Mouse (Mus musculus) c-Kit-positive CD71-negative TER-119-negative erythroid progenitor cells, embryonic 14.5 days (primary cell): ENCODE data around the gene Bcl2l12.

Experiments
- DNase-seq: peaks from one replicate; pipeline ENCODE4 v3.0.0-alpha.2; 2013; ENCODE audit warnings: low read depth

Gene Bcl2l12

DNA sequence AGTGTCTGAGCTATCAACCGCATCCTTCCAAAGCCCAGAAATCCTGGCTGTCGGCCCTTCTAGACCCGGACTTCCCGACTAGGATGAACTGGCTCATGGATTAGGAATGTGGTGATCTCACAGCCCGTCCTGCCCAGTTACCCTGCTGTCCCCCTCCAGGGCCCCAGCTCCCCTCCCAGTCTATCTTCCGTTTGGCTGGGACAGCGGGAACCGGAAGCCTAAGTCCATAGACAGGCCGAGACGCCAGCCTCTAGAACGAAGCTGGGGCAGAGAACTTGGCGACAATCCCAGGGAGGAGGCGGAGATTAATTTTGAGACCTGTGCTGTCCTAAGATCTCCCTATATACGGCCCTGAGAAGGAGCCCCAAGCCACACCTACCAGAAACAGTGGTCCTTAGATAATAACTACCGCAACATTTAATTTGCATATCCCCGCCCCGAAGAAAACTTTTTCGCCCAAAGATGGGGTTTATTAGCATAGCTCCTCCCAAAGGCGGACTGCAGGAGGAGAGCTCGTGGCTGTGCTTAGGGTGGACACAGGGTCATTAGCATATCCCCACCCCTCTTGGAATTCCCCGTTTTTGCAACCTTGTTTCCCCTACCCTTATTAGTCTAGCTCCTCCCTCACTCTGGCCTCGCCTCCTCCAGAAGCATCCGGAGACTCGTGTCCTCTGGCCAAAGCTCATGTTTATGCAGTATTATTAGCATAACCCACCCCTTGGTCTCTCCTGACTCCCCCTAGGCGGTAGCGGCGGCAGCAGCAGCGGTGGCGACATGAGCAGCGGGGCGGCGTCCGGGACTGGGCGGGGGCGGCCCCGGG, 18.9 kb upstream of the Bcl2l12 start, which contains the start of gene Rras:
Gene Rras (plus strand): TSS at position 720 of the 820 bp plus-strand sequence.
- DNase-seq, result peak; percentile 99

DNA sequence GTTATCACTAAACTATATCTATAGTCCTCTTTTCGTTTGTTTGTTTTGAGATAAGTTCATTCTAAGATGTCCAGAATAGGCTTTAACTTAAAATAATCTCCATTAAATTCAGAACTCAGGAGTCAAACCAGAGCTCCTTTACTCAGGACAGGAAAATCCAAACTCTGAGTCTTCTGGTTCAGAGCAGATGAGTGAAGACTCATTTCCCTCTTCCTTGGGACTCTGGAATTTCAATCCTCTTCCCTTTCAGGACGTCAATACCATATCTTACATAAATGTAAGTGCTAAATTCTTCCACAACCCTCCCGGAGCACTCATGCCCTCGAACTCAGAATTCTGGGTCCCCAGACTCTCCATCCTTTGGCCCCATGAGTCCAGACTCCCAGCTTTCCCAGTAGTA, 18.2 kb upstream of the Bcl2l12 start:
- no peak for DNase-seq

DNA sequence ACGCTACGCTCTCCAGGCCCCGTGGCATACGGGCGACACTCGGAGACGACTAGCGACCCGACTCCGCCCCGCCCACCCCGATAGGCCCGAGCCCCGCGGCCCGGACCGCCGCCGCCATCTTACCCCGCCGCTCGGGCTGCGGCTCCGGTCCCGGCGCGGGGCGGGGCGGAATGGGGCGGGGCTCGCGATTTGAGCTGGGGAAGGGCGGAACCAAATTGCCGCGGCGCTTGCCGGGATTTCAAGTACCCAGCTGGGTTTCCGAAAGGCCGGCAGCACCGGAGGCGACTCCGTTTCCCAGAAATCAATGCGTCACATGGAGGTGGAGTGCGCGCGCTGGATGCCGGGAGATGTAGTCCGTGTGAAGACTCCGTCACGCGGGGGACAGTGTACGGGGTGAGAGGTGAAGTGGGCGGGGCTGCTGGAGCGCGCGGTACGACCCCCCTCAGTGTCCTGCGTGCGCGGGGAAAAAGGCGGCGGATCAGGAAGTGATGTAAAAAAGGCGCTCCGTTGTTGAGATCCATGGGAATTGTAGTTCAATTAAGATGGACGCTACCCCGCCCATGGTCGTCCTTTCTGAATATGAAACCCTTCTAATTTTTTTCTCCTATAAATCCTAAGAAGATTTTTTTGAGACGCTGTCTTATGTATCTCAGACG, 17.6 kb upstream of the Bcl2l12 start, which contains the start of gene Scaf1:
Gene Scaf1 (minus strand): TSS at position 407 of the 656 bp plus-strand sequence.
- DNase-seq, result peak; percentile 97

DNA sequence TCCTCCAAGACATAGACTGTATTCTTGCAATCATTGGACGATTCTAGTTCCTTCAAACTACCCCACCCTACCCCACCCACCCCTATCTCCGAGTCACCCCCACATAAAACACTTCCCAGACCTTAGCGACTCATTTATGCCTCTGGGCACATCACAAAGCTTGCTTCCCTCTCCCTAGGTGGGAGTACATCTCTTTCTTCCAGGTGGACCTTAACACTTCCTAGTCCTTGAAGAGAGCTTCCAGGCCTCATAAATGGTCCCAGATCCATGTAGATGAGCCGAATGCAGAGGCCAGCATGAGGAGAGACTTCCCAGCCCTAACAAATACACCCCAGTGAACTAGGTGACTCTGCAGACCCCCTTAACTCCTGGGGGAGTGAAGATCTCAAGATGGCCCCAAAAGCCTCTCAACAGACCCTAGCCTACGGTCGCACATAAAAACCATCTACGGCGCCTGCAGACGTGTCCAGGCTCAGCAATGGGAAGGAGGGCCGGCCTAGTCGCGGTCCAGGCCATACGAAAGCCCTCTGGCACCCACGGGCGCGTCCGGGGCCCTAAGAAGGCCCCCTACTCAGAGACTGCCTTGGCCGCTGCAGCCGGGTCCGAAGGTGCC, 16.9 kb upstream of the Bcl2l12 start:
- DNase-seq, result no peak

DNA sequence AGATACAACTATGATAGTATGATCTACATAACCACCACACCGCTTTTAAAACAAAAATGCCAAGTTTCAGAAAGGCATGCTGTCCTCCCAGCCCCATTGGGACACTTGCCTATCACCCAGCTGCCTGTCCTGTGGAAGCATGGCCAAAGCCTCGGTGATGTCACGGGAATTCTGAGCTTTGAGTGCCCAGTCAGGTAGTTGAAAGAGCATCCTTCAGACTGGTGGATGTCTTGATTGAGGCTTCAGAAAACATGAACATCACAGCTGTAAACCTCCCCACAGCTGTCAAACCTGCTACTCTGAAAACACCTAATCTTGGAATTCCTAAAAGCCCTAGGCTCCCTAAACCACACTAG, 15.6 kb upstream of the Bcl2l12 start:
- no peak for DNase-seq

DNA sequence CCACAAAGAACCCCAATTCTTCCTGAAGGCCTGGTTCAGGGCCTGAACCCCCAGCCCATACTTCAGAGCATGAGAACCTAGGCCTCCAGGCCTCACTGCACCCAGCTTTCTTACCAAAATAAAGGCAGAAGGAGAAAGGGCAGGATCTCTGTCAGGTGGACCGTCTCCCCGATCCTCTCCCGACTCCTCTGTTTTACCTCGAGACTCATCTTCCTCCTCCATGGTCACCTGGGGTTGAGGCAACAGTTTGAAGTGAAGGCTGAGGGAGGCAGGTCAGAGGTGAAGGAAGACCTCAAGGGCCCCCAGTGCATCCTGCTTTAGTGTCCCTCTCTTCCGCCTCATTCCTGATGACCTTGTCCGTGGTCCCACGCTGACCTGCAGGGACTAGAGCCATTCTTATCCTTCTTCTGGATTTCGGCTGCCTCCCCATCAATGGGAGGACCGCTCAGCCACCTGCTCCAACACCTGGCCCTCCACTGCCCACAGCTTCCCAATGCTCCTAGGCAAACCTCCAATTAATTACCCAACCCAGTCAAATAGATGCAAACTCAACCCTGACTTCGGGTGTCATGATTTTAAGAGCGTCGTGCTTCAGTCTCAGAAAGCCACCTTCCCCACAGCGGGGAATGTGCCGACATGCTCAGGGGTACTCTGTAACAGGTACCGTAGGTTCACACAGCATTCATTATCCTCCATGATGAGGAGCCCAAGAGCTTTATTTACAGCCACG, 15.0 kb upstream of the Bcl2l12 start:
- DNase-seq, result no peak

DNA sequence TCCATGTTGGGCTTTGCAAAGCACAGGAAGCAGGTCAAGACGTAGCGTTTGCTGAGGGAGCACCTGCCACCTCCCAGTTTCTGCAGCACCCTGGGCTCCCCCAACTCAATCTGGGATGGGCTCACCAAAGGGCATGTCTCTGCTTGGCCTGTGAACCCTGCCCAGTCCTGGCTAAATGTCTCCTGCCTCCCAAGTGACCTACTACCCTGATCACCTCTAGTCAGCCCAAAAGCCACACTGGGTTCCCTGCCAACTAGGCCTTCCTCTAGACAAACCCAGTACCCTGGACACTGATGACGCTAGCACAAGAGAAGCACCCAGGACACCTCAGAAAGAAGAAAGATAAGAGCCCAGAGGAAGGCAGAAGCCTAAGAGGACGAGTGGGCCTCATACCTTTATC, 14.3 kb upstream of the Bcl2l12 start:
- DNase-seq, result no peak

DNA sequence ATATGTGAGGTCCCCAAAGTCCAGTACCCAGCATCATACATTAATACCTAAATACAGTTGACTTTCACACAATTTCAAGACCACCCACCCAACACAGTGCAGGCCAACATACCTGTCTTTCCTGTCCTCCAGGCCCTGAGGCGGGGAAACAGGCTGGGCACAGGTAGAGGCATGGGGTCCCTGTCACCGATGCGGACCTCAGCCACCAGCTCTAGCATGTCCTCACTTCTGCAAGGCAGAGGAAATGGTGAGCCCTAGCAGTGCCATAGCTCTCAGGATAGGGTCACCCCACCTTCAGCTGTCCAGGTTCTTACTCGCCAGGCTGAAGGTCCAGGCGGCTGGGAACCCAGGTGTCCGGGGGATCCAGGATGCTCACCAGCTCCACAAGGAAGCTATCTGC, 13.5 kb upstream of the Bcl2l12 start:
- no peak for DNase-seq

DNA sequence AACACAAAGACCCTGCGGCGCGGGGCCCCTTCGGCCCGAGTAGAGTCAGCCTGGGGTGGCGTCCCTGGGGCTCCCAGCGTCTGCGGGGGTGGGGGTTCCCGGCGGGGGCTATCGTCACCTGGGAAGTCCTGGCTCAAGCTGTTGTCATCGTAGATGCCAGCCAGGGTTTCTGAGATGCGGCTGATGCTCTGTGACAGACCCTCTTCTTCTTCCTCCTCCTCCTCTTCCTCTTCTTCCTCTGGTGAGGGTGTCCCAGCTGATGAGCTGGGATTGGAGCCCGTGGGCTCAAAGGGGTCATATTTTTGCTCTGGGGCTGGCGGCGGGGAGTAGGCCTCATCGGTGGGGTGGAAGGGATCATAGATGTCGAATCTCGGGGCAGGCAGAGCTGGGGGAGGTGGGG, 9.9 kb upstream of the Bcl2l12 start:
- no peak for DNase-seq

DNA sequence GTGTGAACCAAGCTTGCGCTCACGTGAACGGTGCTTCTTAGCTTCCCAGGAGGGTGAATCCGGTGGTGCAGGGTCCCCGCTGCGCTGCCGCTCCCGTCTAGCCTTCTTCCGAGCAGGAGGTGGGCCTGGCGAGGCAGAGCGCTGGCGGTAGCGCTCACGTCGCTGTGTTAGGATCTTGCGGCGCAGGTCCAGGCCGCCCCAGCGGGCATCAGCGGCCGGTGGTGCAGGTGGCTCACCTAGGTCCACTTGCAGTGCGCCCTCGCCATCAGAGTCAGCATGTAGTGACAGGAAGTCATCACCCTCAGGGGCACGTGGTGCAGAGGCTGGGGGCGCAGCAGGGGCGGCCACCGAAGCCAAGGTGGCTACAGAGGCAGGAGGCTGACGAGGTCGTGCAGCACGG, 9.3 kb upstream of the Bcl2l12 start:
- DNase-seq, result no peak

DNA sequence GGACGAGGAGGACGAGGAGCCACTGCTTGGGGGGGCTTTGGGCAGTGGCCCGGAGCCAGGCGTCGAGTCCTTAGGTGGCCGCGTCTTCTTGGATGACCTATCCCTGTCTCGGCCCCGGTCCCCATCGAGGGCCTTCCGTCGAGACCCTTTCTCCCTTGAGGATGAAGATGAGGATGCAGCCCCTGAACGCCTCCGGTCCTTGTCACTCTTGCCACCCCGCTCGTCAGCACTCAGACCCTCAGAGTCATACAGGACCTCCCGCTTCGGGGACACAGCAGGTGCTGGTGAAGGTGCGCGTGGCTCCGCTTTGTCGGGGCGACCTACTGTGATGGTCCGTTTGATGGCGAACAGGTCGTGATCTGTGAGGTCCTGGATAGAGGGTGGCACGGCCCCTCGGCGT, 8.6 kb upstream of the Bcl2l12 start:
- no peak for DNase-seq

DNA sequence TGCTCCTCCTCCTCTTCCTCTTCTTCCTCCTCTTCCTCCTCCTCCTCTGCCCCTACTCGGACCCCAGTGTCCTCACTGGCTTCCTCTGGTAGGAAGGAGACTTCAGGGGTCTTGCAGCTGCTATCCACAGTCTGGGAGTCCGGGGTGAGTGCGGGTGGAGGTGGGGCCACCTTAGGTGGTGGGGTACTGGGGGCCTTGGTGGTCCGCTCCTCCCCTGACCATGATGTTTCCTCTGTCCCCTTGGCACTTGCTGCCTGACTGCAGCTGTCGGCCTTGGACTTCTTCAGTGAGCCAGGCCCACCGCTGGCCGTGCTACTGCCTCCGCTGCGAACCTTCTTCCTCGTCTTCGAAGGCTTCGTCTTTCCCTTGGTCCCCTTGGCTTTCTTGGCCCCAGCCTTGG, 8.0 kb upstream of the Bcl2l12 start:
- DNase-seq, result no peak

DNA sequence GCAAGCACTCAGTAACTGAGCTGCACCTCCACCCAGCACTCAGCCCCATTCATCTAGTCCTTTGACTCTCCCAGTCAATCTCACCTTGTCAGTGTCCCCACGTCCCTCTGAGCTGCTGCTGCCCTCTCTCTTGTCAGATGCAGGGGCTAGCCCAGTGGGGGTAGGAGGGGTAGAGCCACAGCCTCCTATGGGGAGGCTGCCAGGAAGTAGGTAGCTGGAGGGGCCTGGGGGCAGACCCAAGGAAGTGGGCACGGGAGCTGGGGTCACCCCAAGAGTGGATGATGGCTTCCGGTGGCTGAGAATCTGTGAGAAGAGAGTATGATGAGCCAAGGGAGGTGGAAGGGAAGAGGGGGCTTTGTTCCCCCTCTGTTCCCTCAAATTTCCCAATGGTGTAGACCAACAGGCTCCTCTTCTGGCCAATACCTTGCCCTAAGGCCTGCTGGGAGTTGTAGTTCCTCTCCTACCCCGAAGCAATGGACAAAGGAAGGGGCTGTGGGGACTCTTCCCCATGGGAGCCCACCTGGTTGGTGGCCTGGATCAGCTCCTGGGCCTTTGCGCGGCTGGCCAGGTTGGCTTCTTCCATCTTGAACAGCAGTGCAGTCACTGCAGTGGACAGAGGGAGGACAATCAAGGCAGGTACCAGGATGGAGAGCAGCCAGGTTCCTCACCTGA, 6.9 kb upstream of the Bcl2l12 start:
- no peak for DNase-seq

DNA sequence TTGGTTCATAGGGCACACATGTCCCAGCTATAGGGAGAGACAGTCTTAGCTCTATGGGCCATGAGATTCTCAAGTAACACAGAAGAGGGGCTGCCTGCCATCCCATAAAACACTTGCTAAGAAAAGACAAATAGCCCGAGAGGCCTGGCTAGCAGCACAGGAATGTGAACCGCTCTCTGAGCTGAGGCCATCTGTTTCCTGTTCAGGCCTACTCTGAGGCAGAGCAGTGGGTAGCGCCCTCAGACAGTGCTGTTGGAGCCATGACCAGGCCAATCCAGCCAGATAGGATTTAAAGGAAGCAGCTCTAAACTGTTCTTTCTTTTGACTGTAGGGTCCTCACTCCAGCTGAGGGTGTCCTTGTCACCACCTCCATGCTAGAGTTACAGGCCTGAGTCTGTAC, 6.0 kb upstream of the Bcl2l12 start:
- DNase-seq, result no peak

DNA sequence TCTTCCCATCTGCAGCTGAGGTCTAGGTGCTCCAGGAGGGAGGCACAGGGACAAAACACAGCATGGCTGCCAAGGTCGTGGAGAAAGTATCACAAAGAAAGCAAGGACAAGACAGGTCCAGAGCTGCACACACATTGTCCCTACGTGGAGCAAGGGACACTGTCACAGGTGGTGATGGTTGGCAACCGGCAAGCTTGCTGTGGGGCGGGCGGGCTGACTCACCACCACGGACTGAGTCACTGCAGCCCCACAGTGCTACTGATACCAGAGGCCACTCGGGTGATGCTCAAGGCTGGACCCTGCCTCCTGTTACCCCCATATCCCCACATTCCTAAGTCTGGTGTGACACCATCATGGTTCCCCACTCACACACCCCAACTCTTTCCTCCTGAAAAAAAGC, 3.9 kb upstream of the Bcl2l12 start:
- DNase-seq, result no peak

DNA sequence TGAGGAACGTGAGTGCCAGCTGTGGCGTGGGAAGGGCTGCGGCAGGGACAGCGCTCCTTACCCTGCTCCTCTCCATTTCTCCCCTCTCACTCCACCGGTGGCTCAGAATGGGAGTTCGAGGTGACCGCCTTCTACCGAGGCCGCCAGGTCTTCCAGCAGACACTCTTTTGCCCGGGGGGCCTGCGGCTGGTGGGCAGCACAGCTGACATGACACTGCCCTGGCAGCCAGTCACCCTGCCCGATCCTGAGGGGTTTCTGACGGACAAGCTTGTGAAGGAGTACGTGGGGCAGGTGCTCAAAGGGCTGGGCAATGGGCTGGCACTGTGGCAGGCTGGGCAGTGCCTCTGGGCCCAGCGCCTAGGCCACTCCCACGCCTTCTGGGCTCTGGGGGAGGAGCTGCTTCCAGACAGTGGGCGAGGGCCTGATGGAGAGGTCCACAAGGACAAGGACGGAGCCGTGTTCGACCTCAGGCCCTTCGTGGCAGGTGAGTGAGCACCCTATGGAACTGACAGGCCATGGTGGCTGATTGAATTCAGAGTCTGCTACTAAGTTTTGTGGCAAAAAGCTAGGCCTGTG, 2.1 kb upstream of the Bcl2l12 start:
- DNase-seq, result no peak

DNA sequence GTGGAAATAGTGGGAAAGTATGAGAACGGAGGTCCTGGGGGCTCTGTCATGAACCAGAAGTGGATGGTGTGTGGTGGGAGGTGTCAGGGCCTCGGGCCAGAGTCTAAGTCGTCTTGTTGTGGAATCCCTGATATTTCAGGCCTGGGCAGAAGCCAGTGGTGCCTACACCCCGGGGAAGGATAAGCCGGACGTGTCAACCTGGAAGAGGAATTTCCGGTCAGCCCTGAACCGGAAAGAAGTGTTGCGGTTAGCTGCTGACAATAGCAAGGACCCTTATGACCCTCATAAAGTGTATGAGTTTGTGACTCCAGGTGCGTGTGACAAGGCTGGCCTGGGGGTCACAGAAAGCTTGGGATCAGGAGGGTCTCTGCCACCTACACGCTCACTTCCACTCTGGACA, 1.2 kb upstream of the Bcl2l12 start:
- no peak for DNase-seq

DNA sequence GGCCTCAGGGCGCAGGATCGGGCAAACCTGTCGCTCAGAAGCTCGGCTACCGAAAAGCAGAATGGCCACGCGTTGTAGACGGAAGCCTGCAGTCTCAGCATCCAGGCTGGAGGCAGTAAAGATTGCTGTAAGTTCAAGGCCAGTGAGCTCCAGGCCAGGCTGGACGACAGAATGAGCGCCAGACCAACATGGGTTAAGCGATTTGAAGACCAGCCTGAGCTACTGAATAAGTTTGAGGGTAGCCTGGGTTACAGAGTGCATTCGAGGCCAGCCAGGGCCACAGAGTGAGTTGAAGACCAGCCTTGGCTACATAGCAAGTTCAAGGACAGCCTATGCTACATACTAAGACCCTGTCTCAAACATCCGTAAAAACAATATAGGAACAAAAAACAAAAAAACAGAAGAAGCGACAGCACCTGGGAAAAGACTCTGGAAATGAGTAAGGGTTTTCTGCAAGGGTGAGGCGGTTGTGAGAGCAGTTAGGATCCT, 528 bp downstream of the Bcl2l12 start:
- no peak for DNase-seq

DNA sequence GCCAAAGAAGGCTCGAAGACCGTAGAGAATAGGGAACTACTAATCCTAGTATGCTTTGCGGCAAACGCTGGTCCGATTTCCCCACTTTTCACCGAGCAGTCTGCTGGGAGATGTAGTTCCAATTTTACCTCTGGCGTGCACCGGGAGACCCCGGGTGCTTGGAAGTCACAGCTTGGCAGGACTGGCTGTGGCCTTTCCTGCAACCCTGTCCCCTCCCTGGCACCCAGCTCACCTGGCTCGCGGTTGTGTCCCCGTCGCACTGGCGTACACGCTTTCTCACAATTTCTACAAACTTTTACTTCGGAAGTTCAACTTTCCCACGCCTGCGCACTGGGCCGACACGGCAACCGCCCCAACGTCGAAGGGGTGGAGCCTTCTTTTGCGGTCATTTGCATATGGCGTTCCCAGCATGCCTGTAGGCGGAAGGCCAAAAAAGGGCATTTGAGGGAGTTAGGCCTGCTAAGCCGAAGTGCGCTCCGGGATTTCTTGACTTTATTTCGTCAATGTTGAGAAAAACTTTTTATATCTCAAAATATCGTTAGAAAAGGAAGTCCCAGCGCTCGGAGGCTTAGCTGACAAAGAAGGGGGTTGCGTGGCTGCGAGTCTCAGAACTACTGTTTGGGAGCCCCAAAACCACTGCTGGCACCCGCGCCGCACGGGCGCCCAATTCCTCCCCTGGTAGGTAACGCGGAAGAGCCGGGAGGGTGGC, 1.1 kb downstream of the Bcl2l12 start, which contains the start of gene Irf3:
Gene Irf3 (plus strand): TSS at position 418 of the 709 bp plus-strand sequence.
- DNase-seq, result peak; percentile 98

DNA sequence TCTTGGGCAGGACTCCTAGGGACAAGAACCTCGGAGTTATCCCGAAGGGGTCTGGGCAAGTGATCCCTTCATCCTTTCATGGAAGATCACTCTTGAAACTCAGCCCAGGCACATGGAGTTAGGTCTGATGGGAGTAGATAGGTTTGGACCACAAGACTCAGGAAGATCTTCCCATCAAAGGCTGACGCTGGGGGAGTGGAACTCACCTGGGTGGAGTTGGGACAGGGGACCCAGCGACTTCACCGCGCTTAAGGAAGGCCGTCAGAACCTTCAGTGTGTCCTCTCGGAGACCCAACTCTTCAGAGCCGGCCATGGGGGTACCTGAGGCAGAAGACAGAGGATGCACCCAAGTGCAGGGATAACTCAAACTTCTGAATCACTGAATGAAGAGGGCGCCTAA, 1.8 kb downstream of the Bcl2l12 start:
- DNase-seq, result no peak
